Mouse (Mus musculus) intestine, postnatal 0 days (tissue): ENCODE data around the gene Pum1. TPM values are rescaled to one million over a fixed set of nuclear protein-coding genes. Genes with fewer than 3 reads are reported as not detected.
A peak's percentile ranks its signal among the peaks of the same experiment; 100 is the strongest.

Experiments
- ATAC-seq: fragments of 200-750 bp; cut with Nextera tagmentation; 2 replicates; pipeline ENCODE4 v1.8.0; 2017; ENCODE audit warnings: mild to moderate bottlenecking, moderate TSS enrichment, moderate library complexity
- H3K27ac ChIP-seq: fragments of 300-500 bp; sonication (generic); 2 replicates; pipeline ENCODE4 v1.5.1; 2014; ENCODE audit warnings: mild to moderate bottlenecking, low read depth, low read length, moderate library complexity
- H3K27me3 ChIP-seq: fragments of 300-500 bp; sonication (generic); replicated peaks from 2 replicates; pipeline ENCODE4 v1.6.1; 2014; ENCODE audit warnings: low read length, mixed read lengths; ENCODE audit not compliant: control insufficient read depth, insufficient read depth
- H3K36me3 ChIP-seq: fragments of 300-500 bp; sonication (generic); 2 replicates; pipeline ENCODE4 v1.6.1; 2014; ENCODE audit warnings: mild to moderate bottlenecking, moderate library complexity; ENCODE audit not compliant: control insufficient read depth, insufficient read depth
- H3K4me1 ChIP-seq: fragments of 300-500 bp; sonication (generic); replicated peaks from 2 replicates; pipeline ENCODE4 v1.6.1; 2014; ENCODE audit warnings: antibody characterized with exemption, low read length, mixed read lengths; ENCODE audit not compliant: control insufficient read depth, insufficient read depth
- H3K4me2 ChIP-seq: fragments of 300-500 bp; sonication (generic); replicated peaks from 2 replicates; pipeline ENCODE4 v1.6.1; 2014; ENCODE audit warnings: low read depth, mild to moderate bottlenecking, moderate library complexity
- H3K4me3 ChIP-seq: fragments of 300-500 bp; sonication (generic); 2 replicates; pipeline ENCODE4 v1.5.1; 2014; ENCODE audit warnings: low read depth, low read length
- H3K9ac ChIP-seq: fragments of 300-500 bp; sonication (generic); 2 replicates; pipeline ENCODE4 v1.6.1; 2014; ENCODE audit warnings: mild to moderate bottlenecking, low read depth, low read length
- H3K9me3 ChIP-seq: fragments of 300-500 bp; sonication (generic); 2 replicates; pipeline ENCODE4 v1.6.1; 2016; ENCODE audit warnings: mixed run types; ENCODE audit not compliant: control insufficient read depth
- CTCF ChIP-seq: sonication (generic); IDR thresholded peaks from 2 replicates; pipeline ENCODE4 v1.5.1; 2016; ENCODE audit warnings: low read depth, mild to moderate bottlenecking, control low read depth, antibody characterized with exemption, moderate library complexity
- WGBS: fragments of 180-500 bp; shearing (Covaris S2); extraction: QIAGEN DNeasy Blood & Tissue Kit; methylation state at CpG from one replicate; pipeline ENCODE4 v1.1.7; 2014; 5-methylcytosine and 5-hydroxymethylcytosine counted together
- polyA plus RNA-seq: library from polyadenylated mRNA; unstranded; fragments of >200 nt; fragmentation: Nextera tagmentation; extraction: Ambion mirVana; gene quantifications from 2 replicates; pipeline ENCODE4 v1.2.1, GENCODE M21; 2015

Gene Pum1
- polyA plus RNA-seq, 1 experiment from 2014 or later, result 23.9 TPM

GRCm38 (mm10) chr4:130784755-130785154 lies 121.6 kb downstream of the Pum1 start:
- Histone ChIP-seq H3K4me3 (no peak overlapping the region), H3K9me3 (no peaks in the 10 kb centered on the region), H3K9ac (no peak overlapping the region), H3K27me3 (no peaks in the 10 kb centered on the region), H3K4me2 (no peak overlapping the region), H3K27ac (no peak overlapping the region), H3K36me3 (peaks cover 14% of the 10 kb centered on the region), H3K4me1 (no peaks in the 10 kb centered on the region)
- 22% methylated on average over 4 of the region's 4 CpGs for WGBS
- ATAC-seq, result no peak
- TF ChIP-seq CTCF, result peak; percentile 82

- Histone ChIP-seq H3K4me3 (no peak overlapping the region), H3K27ac (no peak overlapping the region), H3K4me1 (no peaks in the 10 kb centered on the region), H3K9ac (no peak overlapping the region), H3K27me3 (peaks cover 5% of the 10 kb centered on the region; the same call in 1 of the 2 replicates), H3K9me3 (no peaks in the 10 kb centered on the region), H3K4me2 (no peak overlapping the region), H3K36me3 (no peaks in the 10 kb centered on the region)
- no peak for TF ChIP-seq CTCF
- ATAC-seq, result no peak
- 76% methylated on average over 5 of the region's 5 CpGs for WGBS
Measured at GRCm38 (mm10) chr4:130787530-130787929, 124.4 kb downstream of the Pum1 start.

GRCm38 (mm10) chr4:130790180-130790579 lies 127.1 kb downstream of the Pum1 start:
- no peaks in the 10 kb centered on the region for H3K9me3 ChIP-seq
- H3K4me1 ChIP-seq, result no peaks in the 10 kb centered on the region
- H3K4me3 ChIP-seq, result no peak overlapping the region
- H3K9ac ChIP-seq, result no peak overlapping the region
- H3K36me3 ChIP-seq, result no peaks in the 10 kb centered on the region
- peak; percentile 93 for TF ChIP-seq CTCF
- H3K27ac ChIP-seq, result no peak overlapping the region
- peaks cover 14% of the 10 kb centered on the region for H3K27me3 ChIP-seq
- ATAC-seq, result no peak
- 5% methylated on average over 6 of the region's 6 CpGs for WGBS
- H3K4me2 ChIP-seq, result no peak overlapping the region

GRCm38 (mm10) chr4:130791811-130792375 lies 128.8 kb downstream of the Pum1 start:
- H3K9ac ChIP-seq, result peak overlapping the region; percentile 83
- H3K27me3 ChIP-seq, result peaks cover 14% of the 10 kb centered on the region
- peak; percentile 26; the same call in 1 of the 2 replicates for ATAC-seq
- no peaks in the 10 kb centered on the region for H3K9me3 ChIP-seq
- H3K27ac ChIP-seq, result no peak overlapping the region
- WGBS, result 9% methylated on average over 15 of the region's 19 CpGs
- no peaks in the 10 kb centered on the region for H3K4me1 ChIP-seq
- H3K36me3 ChIP-seq, result no peaks in the 10 kb centered on the region
- peak overlapping the region; percentile 63 for H3K4me3 ChIP-seq
- TF ChIP-seq CTCF, result no peak
- peak overlapping the region; percentile 88 for H3K4me2 ChIP-seq

- TF ChIP-seq CTCF, result no peak
- Histone ChIP-seq H3K4me3 (peak within 1 kb of the TSS; percentile 63), H3K36me3 (no peaks in the 10 kb centered on the region), H3K4me2 (peak within 1 kb of the TSS; percentile 88), H3K4me1 (no peaks in the 10 kb centered on the region), H3K9me3 (no peaks in the 10 kb centered on the region), H3K9ac (peak within 1 kb of the TSS; percentile 83), H3K27ac (no peak within 1 kb of the TSS), H3K27me3 (peaks cover 14% of the 10 kb centered on the region)
- WGBS, result 3% methylated on average over 49 of the region's 99 CpGs
- ATAC-seq, result peak; percentile 48
Measured at GRCm38 (mm10) chr4:130792376-130793179, 129.5 kb downstream of the Pum1 start, which contains the start of gene Sdc3. Gene Sdc3, plus strand, starts transcription at chr4:130792537.

- Histone ChIP-seq H3K4me3 (peak overlapping the region; percentile 63), H3K4me1 (no peaks in the 10 kb centered on the region), H3K36me3 (no peaks in the 10 kb centered on the region), H3K27ac (no peak overlapping the region), H3K27me3 (peaks cover 14% of the 10 kb centered on the region), H3K9me3 (no peaks in the 10 kb centered on the region), H3K4me2 (peak overlapping the region; percentile 88), H3K9ac (no peak overlapping the region)
- no peak for TF ChIP-seq CTCF
- WGBS, result 35% methylated on average over 7 of the region's 7 CpGs
- no peak for ATAC-seq
Measured at GRCm38 (mm10) chr4:130793180-130793501, 130.0 kb downstream of the Pum1 start.
